19 mouse cellular contexts compared by ENCODE assay signal in the genomic region with DNA sequence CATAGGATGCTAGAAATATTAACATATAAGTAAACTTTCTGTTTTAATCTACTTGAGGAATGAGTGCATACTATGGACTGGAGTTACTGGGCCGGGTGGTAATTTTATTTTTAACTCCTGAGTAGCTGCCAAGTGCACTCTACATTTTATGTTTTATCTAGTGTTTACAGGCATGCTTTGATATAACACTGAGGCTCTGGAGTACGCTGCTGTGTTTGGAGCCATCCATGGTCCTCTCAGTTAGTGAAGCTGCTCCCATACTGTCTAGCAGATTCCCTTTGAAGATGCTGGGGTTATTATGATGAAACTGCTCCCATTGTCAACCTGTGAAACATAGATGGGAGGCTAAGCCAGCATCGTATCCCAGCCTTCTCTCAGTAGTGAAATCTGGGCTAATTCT. TPM values are rescaled to one million over a fixed set of nuclear protein-coding genes. Genes with fewer than 3 reads are reported as not detected.
"Had no signal": no experiment of that assay in that cellular context is flagged by ENCODE, and none has a peak within 500 bp of the region (broad histone marks: within the 10 kb centered on the region; RNA-seq: fewer than 3 reads in every experiment).

No protein-coding gene starts in this region.

- H3K4me2 ChIP-seq: limb, embryonic 12.5 days; liver, embryonic 15.5 days; midbrain, embryonic 11.5 days; midbrain, embryonic 15.5 days; neural tube, embryonic 12.5 days had no signal

- DNase-seq: kidney, adult 8-10 months; kidney, postnatal 10 days; kidney, postnatal 4 days; liver; lung, postnatal 14 days; spleen, adult 18-20 months; thymus, adult 2 months; thymus, postnatal 25 days had no signal

- H3K4me3 ChIP-seq: layer of hippocampus, adult 2 months; limb, embryonic 12.5 days; liver, embryonic 15.5 days; megakaryocyte, embryonic 14.5 days; midbrain, embryonic 15.5 days; neural tube, embryonic 12.5 days had no signal

- H3K27ac ChIP-seq: layer of hippocampus, adult 2 months; limb, embryonic 12.5 days; liver, embryonic 15.5 days; macrophage; midbrain, embryonic 15.5 days; neural tube, embryonic 12.5 days had no signal

- H3K9ac ChIP-seq: limb, embryonic 12.5 days; liver, embryonic 15.5 days; midbrain, embryonic 15.5 days; neural tube, embryonic 12.5 days had no signal

- H3K27me3 ChIP-seq: limb, embryonic 12.5 days; liver, embryonic 15.5 days; midbrain, embryonic 15.5 days; neural tube, embryonic 12.5 days had no signal

- ATAC-seq: midbrain, embryonic 15.5 days had no signal

- H3K36me3 ChIP-seq: limb, embryonic 12.5 days; liver, embryonic 15.5 days; midbrain, embryonic 15.5 days; neural tube, embryonic 12.5 days had no signal

- H3K9me3 ChIP-seq: limb, embryonic 12.5 days; liver, embryonic 15.5 days; megakaryocyte, embryonic 14.5 days; midbrain, embryonic 15.5 days; neural tube, embryonic 12.5 days had no signal

RNA-seq across cellular contexts. Expression of gene Ctla4, which starts 27.6 kb away (rescaled TPM):
- total RNA-seq: layer of hippocampus, adult 2 months; layer of hippocampus, postnatal 10 days; left cerebral cortex, postnatal 36 days had no signal
- polyA plus RNA-seq: liver, embryonic 15.5 days; macrophage; midbrain, embryonic 11.5 days; midbrain, embryonic 15.5 days; neural tube, embryonic 12.5 days; stomach, embryonic 14.5 days had no signal
